ENCODE assay signal across 15 mouse cellular contexts in genomic region chrX:12344805-12345555, GRCm38 (mm10).
"Had no signal": no experiment of that assay in that cellular context is flagged by ENCODE, and none has a peak within 500 bp of the region (broad histone marks: within the 10 kb centered on the region; RNA-seq: fewer than 3 reads in every experiment).

No protein-coding gene starts in this region.

- H3K9ac ChIP-seq: kidney, embryonic 15.5 days; limb, embryonic 12.5 days; liver, embryonic 13.5 days; liver, postnatal 0 days; neural tube, embryonic 15.5 days had no signal

- H3K4me1 ChIP-seq: kidney, embryonic 15.5 days; limb, embryonic 12.5 days; liver, embryonic 13.5 days; neural tube, embryonic 15.5 days had no signal

- H3K4me2 ChIP-seq: kidney, embryonic 15.5 days; limb, embryonic 12.5 days; liver, embryonic 13.5 days; neural tube, embryonic 15.5 days had no signal

- H3K36me3 ChIP-seq: kidney, embryonic 15.5 days; limb, embryonic 12.5 days; liver, embryonic 13.5 days; neural tube, embryonic 15.5 days had no signal

- H3K27ac ChIP-seq: kidney, embryonic 15.5 days; left cerebral cortex, adult 2 months; limb, embryonic 12.5 days; liver, embryonic 13.5 days; neural tube, embryonic 15.5 days had no signal

- H3K4me3 ChIP-seq: kidney, embryonic 15.5 days; left cerebral cortex, adult 2 months; limb, embryonic 12.5 days; liver, embryonic 13.5 days; myocyte; neural tube, embryonic 15.5 days had no signal

- DNase-seq: kidney, adult 2 months; kidney, postnatal 14 days; liver; liver, embryonic 13.5 days; liver, postnatal 0 days; lung, postnatal 36 days; midbrain, embryonic 14.5 days; right cerebral cortex, postnatal 4 days; spleen, adult 18-20 months; thymus, postnatal 4 days had no signal

- H3K9me3 ChIP-seq: kidney, embryonic 15.5 days; limb, embryonic 12.5 days; liver, embryonic 13.5 days; neural tube, embryonic 15.5 days had no signal

- ATAC-seq: liver, postnatal 0 days had no signal

- H3K27me3 ChIP-seq: liver, embryonic 13.5 days; neural tube, embryonic 15.5 days had no signal
